Mouse (Mus musculus) ES-E14 (cell line): Measurements from ENCODE around the gene Gipc2.

ENCODE experiments used
- HCFC1 ChIP-seq: IDR thresholded peaks from 2 replicates; pipeline ENCODE4 v1.6.1; 2012; ENCODE audit warnings: low read length, inconsistent platforms, borderline replicate concordance; ENCODE audit not compliant: insufficient read depth
- MAFK ChIP-seq: IDR thresholded peaks from 2 replicates; pipeline ENCODE4 v1.6.1; 2014; ENCODE audit warnings: mild to moderate bottlenecking, low read depth, low read length, inconsistent platforms; ENCODE audit not compliant: insufficient read depth
- ZC3H11A ChIP-seq: IDR thresholded peaks from 2 replicates; pipeline ENCODE4 v1.6.1; 2012; ENCODE audit warnings: low read depth, mild to moderate bottlenecking, inconsistent platforms, low read length, borderline replicate concordance
- ZNF384 ChIP-seq: IDR thresholded peaks from 2 replicates; pipeline ENCODE4 v1.6.1; 2012; ENCODE audit warnings: low read depth, low read length, inconsistent platforms

- TF ChIP-seq ZNF384 = no peak
- no peak for TF ChIP-seq HCFC1
- no peak for TF ChIP-seq ZC3H11A
- no peak for TF ChIP-seq MAFK
Observed at GRCm38 (mm10) chr3:152186106-152186505, 20.1 kb upstream of the Gipc2 start.
